Comparison of ENCODE assay signal across 24 mouse cellular contexts in genomic region chrX:97707851-97708250, GRCm38 (mm10).
DNase-seq lines count a peak whose midpoint lies in the region; ATAC-seq and TF ChIP-seq lines count a peak whose summit lies in the region.
"Had no signal": no experiment of that assay in that cellular context is flagged by ENCODE, and none has a peak within 500 bp of the region (broad histone marks: within the 10 kb centered on the region; RNA-seq: fewer than 3 reads in every experiment).

No protein-coding gene starts in this region.

- no peaks in the 10 kb centered on the region for H3K9me3 ChIP-seq in kidney, embryonic 16.5 days (ENCODE audit: low read length)
- no peaks in the 10 kb centered on the region for H3K9me3 ChIP-seq in kidney, embryonic 14.5 days (ENCODE audit: control insufficient read depth, low read length)
- H3K9me3 ChIP-seq in liver, postnatal 0 days (ENCODE audit: low read length): no peaks in the 10 kb centered on the region
- H3K9me3 ChIP-seq: embryonic facial prominence, embryonic 13.5 days; embryonic facial prominence, embryonic 15.5 days; forebrain, embryonic 10.5 days; forebrain, embryonic 12.5 days had no signal

- TF ChIP-seq CTCF in liver, postnatal 0 days (IDR thresholded peaks at IDR 0.05; ENCODE audit: low read depth): no peak

- H3K36me3 ChIP-seq in kidney, embryonic 16.5 days (ENCODE audit: insufficient read depth, low read length): no peaks in the 10 kb centered on the region
- no peaks in the 10 kb centered on the region for H3K36me3 ChIP-seq in kidney, embryonic 14.5 days (ENCODE audit: control insufficient read depth, insufficient read depth, low read length)
- H3K36me3 ChIP-seq in liver, postnatal 0 days (replicated peaks; ENCODE audit: insufficient read depth, low read length): no peaks in the 10 kb centered on the region
- H3K36me3 ChIP-seq: embryonic facial prominence, embryonic 13.5 days; embryonic facial prominence, embryonic 15.5 days; forebrain, embryonic 10.5 days; forebrain, embryonic 12.5 days had no signal

- ATAC-seq in kidney, embryonic 16.5 days (ENCODE audit: low FRiP score, low TSS enrichment): no peak
- ATAC-seq in kidney, embryonic 14.5 days (ENCODE audit: low FRiP score, low TSS enrichment): no peak
- no peak for ATAC-seq in liver, postnatal 0 days
- ATAC-seq: forebrain, embryonic 14.5 days had no signal

- DNase-seq in kidney, adult 18-20 months: peak; percentile 42
- DNase-seq in kidney, adult 8-10 months: peak; percentile 67 to 74
- peak; percentile 9 for DNase-seq in kidney, postnatal 14 days
- DNase-seq in kidney, postnatal 36 days: peak; percentile 45 to 63
- no peak for DNase-seq in liver, postnatal 0 days
- DNase-seq in natural killer cell, adult 2 months (ENCODE audit: low spot score in 2 of 2): no peak
- DNase-seq: adrenal gland, adult 2 months; adrenal gland, postnatal 10 days; adrenal gland, postnatal 25 days; cerebellum, adult 11 months; cerebellum, adult 18-20 months; cerebellum, adult 8-10 months; cerebellum, adult 9-11 months; cerebellum, postnatal 14 days; cerebellum, postnatal 36 days; embryo, embryonic 11 days had no signal

- no peaks in the 10 kb centered on the region for H3K4me1 ChIP-seq in kidney, embryonic 16.5 days (ENCODE audit: insufficient read depth, low read length)
- no peaks in the 10 kb centered on the region for H3K4me1 ChIP-seq in kidney, embryonic 14.5 days (ENCODE audit: control insufficient read depth, insufficient read depth, low read length)
- H3K4me1 ChIP-seq in liver, postnatal 0 days (ENCODE audit: insufficient read depth): no peaks in the 10 kb centered on the region
- H3K4me1 ChIP-seq: embryonic facial prominence, embryonic 13.5 days; embryonic facial prominence, embryonic 15.5 days; forebrain, embryonic 10.5 days; forebrain, embryonic 12.5 days had no signal

- no peaks in the 10 kb centered on the region for H3K27me3 ChIP-seq in kidney, embryonic 16.5 days (ENCODE audit: insufficient read depth, low read length)
- no peaks in the 10 kb centered on the region for H3K27me3 ChIP-seq in kidney, embryonic 14.5 days (ENCODE audit: control insufficient read depth, insufficient read depth, low read length)
- H3K27me3 ChIP-seq in liver, postnatal 0 days (ENCODE audit: insufficient read depth, low read length): no peaks in the 10 kb centered on the region
- H3K27me3 ChIP-seq: embryonic facial prominence, embryonic 13.5 days; embryonic facial prominence, embryonic 15.5 days; forebrain, embryonic 12.5 days had no signal

- no peak overlapping the region for H3K9ac ChIP-seq in kidney, embryonic 16.5 days (replicated peaks; ENCODE audit: low read length)
- no peak overlapping the region for H3K9ac ChIP-seq in kidney, embryonic 14.5 days (ENCODE audit: low read depth, low read length)
- H3K9ac ChIP-seq in liver, postnatal 0 days (replicated peaks): no peak overlapping the region
- H3K9ac ChIP-seq: embryonic facial prominence, embryonic 13.5 days; embryonic facial prominence, embryonic 15.5 days; forebrain, embryonic 12.5 days had no signal

- no peak overlapping the region for H3K4me3 ChIP-seq in kidney, embryonic 16.5 days (ENCODE audit: low read length)
- no peak overlapping the region for H3K4me3 ChIP-seq in kidney, embryonic 14.5 days (ENCODE audit: low read length)
- H3K4me3 ChIP-seq in liver, postnatal 0 days (ENCODE audit: low read depth, low read length): no peak overlapping the region
- H3K4me3 ChIP-seq: embryonic facial prominence, embryonic 13.5 days; embryonic facial prominence, embryonic 15.5 days; erythroblast, embryonic 14.5 days; forebrain, embryonic 10.5 days; forebrain, embryonic 12.5 days had no signal

- no peak for TF ChIP-seq EP300 in liver, postnatal 0 days (IDR thresholded peaks at IDR 0.05; ENCODE audit: low read depth)

- WGBS in kidney, embryonic 16.5 days: 89% methylated on average over 5 of the region's 5 CpGs
- WGBS in kidney, embryonic 14.5 days: 87% methylated on average over 5 of the region's 5 CpGs
- WGBS in liver, postnatal 0 days (ENCODE audit: insufficient replicate concordance): 81% methylated on average over 5 of the region's 5 CpGs

- H3K4me2 ChIP-seq in kidney, embryonic 16.5 days (replicated peaks; ENCODE audit: low read depth, low read length): no peak overlapping the region
- H3K4me2 ChIP-seq in kidney, embryonic 14.5 days (replicated peaks; ENCODE audit: low read depth, low read length): no peak overlapping the region
- no peak overlapping the region for H3K4me2 ChIP-seq in liver, postnatal 0 days (ENCODE audit: low read depth, low read length)
- H3K4me2 ChIP-seq: embryonic facial prominence, embryonic 13.5 days; embryonic facial prominence, embryonic 15.5 days; forebrain, embryonic 12.5 days had no signal

- H3K27ac ChIP-seq in kidney, embryonic 16.5 days (ENCODE audit: low read length): no peak overlapping the region
- no peak overlapping the region for H3K27ac ChIP-seq in kidney, embryonic 14.5 days (ENCODE audit: low read depth, low read length)
- H3K27ac ChIP-seq in liver, postnatal 0 days (ENCODE audit: low read depth): no peak overlapping the region
- H3K27ac ChIP-seq: embryonic facial prominence, embryonic 13.5 days; embryonic facial prominence, embryonic 15.5 days; forebrain, embryonic 10.5 days; forebrain, embryonic 12.5 days had no signal

Comparison
In these comparisons a context has a peak if more than half of its experiments do, and no peak if none do; other contexts are left out.
1. DNase-seq: peak in kidney, adult 18-20 months (single experiment), kidney, adult 8-10 months (2 of 2), kidney, postnatal 14 days (single experiment) and kidney, postnatal 36 days (2 of 2); none in liver, postnatal 0 days (single experiment) and natural killer cell, adult 2 months (0 of 2).